Mouse (Mus musculus) lung, postnatal 25 days (tissue): ENCODE results near the gene Chml.

Experiments used
- DNase-seq: peaks from one replicate; pipeline ENCODE4 v3.0.0; 2022; ENCODE audit warnings: low spot score

The Chml gene

DNA sequence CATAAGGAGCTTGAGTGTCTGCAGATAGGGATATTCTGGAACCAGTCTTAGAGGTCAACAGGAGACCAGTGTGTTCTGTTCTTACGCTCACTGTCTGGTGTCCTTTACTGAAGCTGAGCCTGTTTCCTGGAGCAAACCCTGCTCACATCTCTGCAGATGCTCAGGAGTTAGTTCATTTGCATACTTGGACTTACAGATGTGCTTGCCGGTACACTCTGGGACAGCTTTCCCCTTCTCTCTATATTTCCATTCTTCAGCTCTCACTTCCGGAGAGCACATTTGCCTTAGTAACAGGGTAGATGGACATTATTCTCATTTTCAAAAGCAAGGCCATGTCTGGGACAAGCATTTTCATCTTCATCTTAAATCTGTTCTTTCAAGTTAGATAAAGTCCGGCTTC lies 44.1 kb downstream of the Chml start:
- DNase-seq = no peak

DNA sequence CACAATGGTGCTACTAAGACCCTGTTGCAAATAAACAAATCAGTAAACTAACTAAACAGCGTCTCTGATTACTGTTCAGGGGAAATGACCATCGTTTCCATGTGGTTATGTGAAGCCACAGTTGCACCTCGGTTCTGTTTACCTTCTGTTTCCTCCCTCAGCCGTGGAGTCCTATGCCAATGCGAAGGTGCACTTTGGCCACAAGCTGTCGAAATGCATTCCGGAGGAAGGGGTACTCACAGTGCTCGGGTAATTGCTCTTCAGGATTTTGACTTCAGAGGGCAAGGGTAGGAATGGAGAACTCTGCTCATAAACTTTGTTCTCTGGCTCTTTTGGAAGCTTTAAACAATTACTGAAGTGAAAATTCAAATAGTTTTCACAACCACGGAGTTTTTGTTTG lies 45.7 kb downstream of the Chml start:
- no peak for DNase-seq

DNA sequence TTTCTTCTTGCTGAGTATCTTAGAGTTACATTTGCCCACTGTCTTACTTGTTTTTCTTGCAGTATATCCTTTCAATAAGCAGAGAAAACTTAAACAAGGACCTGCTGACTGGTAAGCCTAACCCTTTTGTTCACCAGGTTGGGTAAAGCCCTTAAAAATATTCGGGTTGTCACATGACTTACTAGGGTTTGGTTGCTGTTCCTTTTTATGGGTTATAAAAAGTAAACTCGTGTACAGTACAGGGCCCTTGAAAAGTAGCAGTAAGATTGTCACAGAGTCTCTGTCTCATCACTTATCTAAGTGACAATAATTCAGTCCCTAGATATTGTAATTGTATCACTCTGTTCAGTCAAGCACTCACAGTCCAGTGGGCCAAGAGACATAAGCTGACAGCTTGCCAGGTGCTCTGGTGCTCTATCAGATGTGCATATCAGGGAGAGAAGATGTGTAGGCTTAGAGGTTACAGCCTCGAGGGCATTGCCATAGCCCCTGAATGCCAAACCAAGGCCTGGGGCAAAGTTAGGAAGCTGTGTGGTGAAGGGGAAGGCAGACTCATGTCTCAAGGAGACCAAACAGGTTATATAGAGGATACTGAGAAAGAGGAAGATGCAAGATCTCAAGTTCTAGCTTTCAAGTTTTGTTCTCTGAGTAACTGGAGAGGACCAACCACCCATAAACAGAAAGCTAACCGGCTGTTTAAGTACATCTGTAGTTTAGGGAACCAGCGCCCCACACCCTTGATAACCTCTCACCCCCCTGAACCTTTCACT lies 49.0 kb downstream of the Chml start:
- peak; percentile 18 for DNase-seq

DNA sequence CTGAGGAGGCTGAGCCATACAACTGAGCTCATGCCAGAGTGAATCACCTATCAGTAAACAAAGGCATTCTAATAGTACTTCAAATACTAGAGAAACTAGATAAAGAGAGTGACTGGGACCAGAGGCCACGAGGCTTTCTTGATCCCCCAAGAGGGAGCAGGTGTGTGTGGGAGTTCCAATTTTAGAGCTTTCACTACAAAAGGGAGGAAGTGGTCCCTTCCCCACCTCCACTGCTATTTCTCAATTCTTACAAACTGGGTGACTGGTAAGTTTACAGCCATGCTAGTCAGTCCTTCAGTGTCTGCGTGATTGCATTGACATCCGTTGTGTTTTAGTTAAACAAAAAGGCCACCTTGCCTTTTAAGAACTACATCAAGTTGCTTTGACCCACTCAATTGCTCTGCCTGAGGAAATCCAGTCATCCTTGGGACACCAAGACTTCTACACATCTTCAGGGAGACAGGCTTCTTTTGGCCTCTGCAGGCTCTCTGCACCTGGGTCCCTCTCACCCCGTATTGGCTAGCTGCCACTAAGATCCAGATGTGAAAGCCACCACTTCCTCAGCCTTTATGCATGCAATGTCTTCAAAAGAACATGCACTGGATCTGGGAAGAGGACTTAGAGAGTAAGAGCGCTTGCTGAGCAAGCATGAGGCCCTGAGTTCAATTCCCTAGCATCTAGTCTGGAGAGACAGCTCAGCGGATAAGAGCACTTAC lies 52.1 kb downstream of the Chml start:
- DNase-seq = no peak

DNA sequence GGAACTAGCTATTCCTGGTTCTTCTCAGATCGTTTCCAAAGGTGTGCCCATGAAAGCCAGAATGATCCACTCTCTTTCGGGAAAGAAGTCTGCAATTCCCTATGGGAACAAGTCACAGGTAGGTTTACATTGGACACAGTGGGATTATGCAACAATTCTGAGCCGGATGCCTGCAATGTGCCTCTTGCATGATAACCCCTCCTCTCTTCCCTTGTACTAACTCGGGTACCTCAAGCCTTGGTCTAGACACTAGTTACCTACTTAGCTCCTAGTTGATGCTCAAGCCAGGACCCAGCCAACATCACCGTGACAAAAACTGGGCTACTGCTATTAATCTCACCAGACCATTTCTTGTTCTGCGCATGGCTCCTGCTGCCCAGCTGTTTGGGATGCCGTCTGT lies 53.6 kb downstream of the Chml start:
- no peak for DNase-seq

DNA sequence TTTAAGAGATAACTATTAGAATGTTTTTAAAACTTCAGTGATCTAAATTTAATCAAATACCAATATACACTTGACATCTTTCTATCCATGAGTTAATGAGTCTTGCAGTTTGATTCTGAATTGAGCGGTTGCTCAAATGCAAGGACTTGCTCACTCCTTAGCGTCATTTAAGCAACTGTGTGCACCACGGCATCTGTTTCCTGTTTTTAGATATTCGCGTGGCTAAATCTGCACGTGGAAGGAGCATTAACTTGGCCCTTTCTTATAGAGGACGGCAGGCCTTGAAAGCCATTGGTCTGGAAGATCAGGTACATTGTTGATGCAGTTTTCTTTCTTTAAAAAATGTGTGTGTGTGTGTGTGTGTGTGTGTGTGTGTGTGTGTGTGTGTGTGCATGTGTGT lies 55.0 kb downstream of the Chml start:
- peak; percentile 8 for DNase-seq

DNA sequence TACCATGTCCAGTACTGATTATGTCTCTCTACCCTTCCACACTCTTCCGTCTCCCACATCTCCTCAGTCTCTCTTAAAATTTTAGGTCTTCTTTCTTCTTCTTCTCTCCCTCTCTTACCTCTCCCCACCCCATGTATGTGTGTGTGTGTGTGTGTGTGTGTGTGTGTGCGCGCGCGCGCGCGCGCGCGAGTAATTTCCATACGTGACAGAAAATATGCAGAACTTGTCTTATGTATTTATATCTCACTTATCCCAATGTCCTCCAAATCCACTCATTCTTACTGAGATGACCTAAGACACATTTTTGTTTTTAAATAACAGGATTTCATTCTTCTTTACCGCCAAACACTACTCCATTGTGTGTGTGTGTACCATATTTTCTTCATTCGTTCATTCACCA lies 60.2 kb downstream of the Chml start:
- DNase-seq = no peak
